Mouse (Mus musculus) layer of hippocampus, adult 2 months (tissue): ENCODE results near the gene Catsperz. TPM values are rescaled to one million over a fixed set of nuclear protein-coding genes. Genes with fewer than 3 reads are reported as not detected.
A peak's percentile ranks its signal among the peaks of the same experiment; 100 is the strongest.
"Not testable (repeated sequence)": the region's sequence is repeated elsewhere in the genome, so short reads cannot be mapped to it uniquely, and the experiment has no call there.

Experiments used
- DNase-seq, 2 experiments: peaks; one replicate each; pipeline ENCODE4 v3.0.0; 2022; ENCODE audit warnings: low spot score in 2 of 2
- H3K27ac ChIP-seq: fragments of 200-600 bp; 2 replicates; pipeline ENCODE4 v1.8.1; 2022
- H3K4me3 ChIP-seq: fragments of 200-600 bp; 2 replicates; pipeline ENCODE4 v1.8.1; 2022; ENCODE audit warnings: mild to moderate bottlenecking
- CTCF ChIP-seq: fragments of 200-600 bp; conservative IDR thresholded peaks from 2 replicates; pipeline ENCODE4 v1.8.1; 2022; ENCODE audit warnings: antibody characterized with exemption, mild to moderate bottlenecking, moderate library complexity
- total RNA-seq, 2 experiments: library from RNA; stranded (reverse); gene quantifications; 2 replicates each; pipeline ENCODE4 v1.2.3; 2021

The Catsperz gene
- total RNA-seq, 2 experiments from 2014 or later = 10.8 to 12.5 TPM

- Histone ChIP-seq H3K4me3 (no peak overlapping the region), H3K27ac (no peak overlapping the region)
- no peak for DNase-seq
- TF ChIP-seq CTCF = no peak
Observed at GRCm38 (mm10) chr19:6918321-6918720, 6.9 kb downstream of the Catsperz start.

GRCm38 (mm10) chr19:6916496-6916895, 8.7 kb downstream of the Catsperz start:
- Histone ChIP-seq H3K4me3 (no peak overlapping the region), H3K27ac (no peak overlapping the region)
- DNase-seq = peak in 1 of 2 experiments; percentile 8
- no peak for TF ChIP-seq CTCF

- Histone ChIP-seq H3K4me3 (no peak overlapping the region), H3K27ac (no peak overlapping the region)
- TF ChIP-seq CTCF = no peak
- no peak for DNase-seq
Observed at GRCm38 (mm10) chr19:6915276-6915675, 9.9 kb downstream of the Catsperz start.

- DNase-seq = no peak
- no peak for TF ChIP-seq CTCF
- Histone ChIP-seq H3K27ac (no peak overlapping the region), H3K4me3 (no peak overlapping the region)
Observed at GRCm38 (mm10) chr19:6914540-6914939, 10.6 kb downstream of the Catsperz start.

GRCm38 (mm10) chr19:6913991-6914390, 11.2 kb downstream of the Catsperz start:
- DNase-seq = no peak
- Histone ChIP-seq H3K27ac (no peak overlapping the region), H3K4me3 (no peak overlapping the region)
- no peak for TF ChIP-seq CTCF

- Histone ChIP-seq H3K4me3 (no peak overlapping the region), H3K27ac (no peak overlapping the region)
- no peak for DNase-seq
- no peak for TF ChIP-seq CTCF
Observed at GRCm38 (mm10) chr19:6913036-6913435, 12.1 kb downstream of the Catsperz start.

GRCm38 (mm10) chr19:6912205-6912970, 12.8 kb downstream of the Catsperz start:
- TF ChIP-seq CTCF = no peak
- no peak for DNase-seq
- peak overlapping the region; percentile 59; the same call in 1 of the 2 replicates for H3K27ac ChIP-seq
- H3K4me3 ChIP-seq = no peak overlapping the region

- Histone ChIP-seq H3K27ac (peak overlapping the region; percentile 59; the same call in 1 of the 2 replicates), H3K4me3 (peak overlapping the region; percentile 19; the same call in 1 of the 2 replicates)
- TF ChIP-seq CTCF = no peak
- DNase-seq = no peak
Observed at GRCm38 (mm10) chr19:6911101-6912074, 13.8 kb downstream of the Catsperz start.

- not testable (repeated sequence) for DNase-seq
- Histone ChIP-seq H3K27ac (peak overlapping the region; percentile 99), H3K4me3 (peak overlapping the region; percentile 71)
Observed at GRCm38 (mm10) chr19:6910306-6910705, 14.9 kb downstream of the Catsperz start.

- DNase-seq = peak; percentile 90 to 95
- TF ChIP-seq CTCF = 0 out of 2 replicates have a peak, but pooled peaks have one; percentile 13
- Histone ChIP-seq H3K4me3 (peak within 1 kb of the TSS; percentile 71), H3K27ac (peak within 1 kb of the TSS; percentile 99)
Observed at GRCm38 (mm10) chr19:6909507-6910289, 15.5 kb downstream of the Catsperz start, which contains the start of the genes Trmt112 and Prdx5. Trmt112 (plus strand) TSS chr19:6909698. Prdx5 (minus strand) TSS chr19:6910106.

- H3K4me3 ChIP-seq = peak overlapping the region; percentile 71
- peak overlapping the region; percentile 99 for H3K27ac ChIP-seq
- TF ChIP-seq CTCF = no peak
- DNase-seq = no peak
Observed at GRCm38 (mm10) chr19:6909021-6909420, 16.2 kb downstream of the Catsperz start.
